Mouse (Mus musculus): ENCODE data around the gene Eif4h. TPM values are rescaled to one million over a fixed set of nuclear protein-coding genes. Genes with fewer than 3 reads are reported as not detected.

The Eif4h gene
- polyA plus RNA-seq, 1 experiment = 309 TPM

- Histone ChIP-seq H3K9ac (ENCODE audit: low read depth, poor library complexity, severe bottlenecking) (no peak overlapping the region), H3K27ac (ENCODE audit: insufficient read depth, low read length) (no peak overlapping the region), H3K9me3 (replicated peaks; ENCODE audit: control insufficient read depth, insufficient read depth, low read length, poor library complexity, severe bottlenecking) (no peaks in the 10 kb centered on the region), H3K36me3 (ENCODE audit: control insufficient read depth, insufficient read depth, low read length, poor library complexity, severe bottlenecking) (peaks cover 11% of the 10 kb centered on the region), H3K4me1 (ENCODE audit: control insufficient read depth, insufficient read depth, low read length) (no peaks in the 10 kb centered on the region), H3K4me3 (ENCODE audit: low read depth, low read length) (no peak overlapping the region), H3K27me3 (ENCODE audit: control insufficient read depth, insufficient read depth, low read length, poor library complexity, severe bottlenecking) (no peaks in the 10 kb centered on the region)
- no peak for TF ChIP-seq EP300 (IDR thresholded peaks at IDR 0.05; ENCODE audit: insufficient read depth, low read depth, low read length)
- no peak for TF ChIP-seq POLR2A (IDR thresholded peaks at IDR 0.05; ENCODE audit: insufficient read depth, low read length)
- TF ChIP-seq CTCF (IDR thresholded peaks at IDR 0.05; ENCODE audit: low read depth, low read length) = no peak
Measured at GRCm38 (mm10) chr5:134615780-134616179, 23.5 kb downstream of the Eif4h start.

- Histone ChIP-seq H3K27me3 (ENCODE audit: control insufficient read depth, insufficient read depth, low read length, poor library complexity, severe bottlenecking) (no peaks in the 10 kb centered on the region), H3K4me1 (ENCODE audit: control insufficient read depth, insufficient read depth, low read length) (no peaks in the 10 kb centered on the region), H3K9ac (ENCODE audit: low read depth, poor library complexity, severe bottlenecking) (no peak overlapping the region), H3K4me3 (ENCODE audit: low read depth, low read length) (no peak overlapping the region), H3K9me3 (replicated peaks; ENCODE audit: control insufficient read depth, insufficient read depth, low read length, poor library complexity, severe bottlenecking) (no peaks in the 10 kb centered on the region), H3K27ac (ENCODE audit: insufficient read depth, low read length) (no peak overlapping the region), H3K36me3 (ENCODE audit: control insufficient read depth, insufficient read depth, low read length, poor library complexity, severe bottlenecking) (peaks cover 11% of the 10 kb centered on the region)
- TF ChIP-seq POLR2A (IDR thresholded peaks at IDR 0.05; ENCODE audit: insufficient read depth, low read length) (no peak), CTCF (IDR thresholded peaks at IDR 0.05; ENCODE audit: low read depth, low read length) (no peak), EP300 (IDR thresholded peaks at IDR 0.05; ENCODE audit: insufficient read depth, low read depth, low read length) (no peak)
Measured at GRCm38 (mm10) chr5:134615380-134615779, 23.9 kb downstream of the Eif4h start.

- no peak for TF ChIP-seq CTCF (IDR thresholded peaks at IDR 0.05; ENCODE audit: low read depth, low read length)
- TF ChIP-seq EP300 (IDR thresholded peaks at IDR 0.05; ENCODE audit: insufficient read depth, low read depth, low read length) = no peak
- TF ChIP-seq POLR2A (IDR thresholded peaks at IDR 0.05; ENCODE audit: insufficient read depth, low read length) = no peak
- Histone ChIP-seq H3K4me3 (ENCODE audit: low read depth, low read length) (no peak within 1 kb of the TSS), H3K9me3 (replicated peaks; ENCODE audit: control insufficient read depth, insufficient read depth, low read length, poor library complexity, severe bottlenecking) (no peaks in the 10 kb centered on the region), H3K36me3 (ENCODE audit: control insufficient read depth, insufficient read depth, low read length, poor library complexity, severe bottlenecking) (peaks cover 5% of the 10 kb centered on the region; the same call in 1 of the 2 replicates), H3K27me3 (ENCODE audit: control insufficient read depth, insufficient read depth, low read length, poor library complexity, severe bottlenecking) (no peaks in the 10 kb centered on the region), H3K27ac (ENCODE audit: insufficient read depth, low read length) (no peak within 1 kb of the TSS), H3K4me1 (ENCODE audit: control insufficient read depth, insufficient read depth, low read length) (no peaks in the 10 kb centered on the region), H3K9ac (ENCODE audit: low read depth, poor library complexity, severe bottlenecking) (no peak within 1 kb of the TSS)
Measured at GRCm38 (mm10) chr5:134614802-134615201, 24.5 kb downstream of the Eif4h start, which contains the start of gene Lat2. Lat2 (minus strand) TSS chr5:134615025.

- H3K36me3 ChIP-seq (ENCODE audit: control insufficient read depth, insufficient read depth, low read length, poor library complexity, severe bottlenecking) = peaks cover under 1% of the 10 kb centered on the region; the same call in 1 of the 2 replicates
Measured at GRCm38 (mm10) chr5:134614296-134614695, 25.0 kb downstream of the Eif4h start.

GRCm38 (mm10) chr5:134613727-134614126, 25.6 kb downstream of the Eif4h start:
- no peak overlapping the region for H3K27ac ChIP-seq (ENCODE audit: insufficient read depth, low read length)
- no peak overlapping the region for H3K9ac ChIP-seq (ENCODE audit: low read depth, poor library complexity, severe bottlenecking)
- TF ChIP-seq CTCF (IDR thresholded peaks at IDR 0.05; ENCODE audit: low read depth, low read length) (no peak), EP300 (IDR thresholded peaks at IDR 0.05; ENCODE audit: insufficient read depth, low read depth, low read length) (no peak), POLR2A (IDR thresholded peaks at IDR 0.05; ENCODE audit: insufficient read depth, low read length) (no peak)
- H3K4me1 ChIP-seq (ENCODE audit: control insufficient read depth, insufficient read depth, low read length) = no peaks in the 10 kb centered on the region
- no peaks in the 10 kb centered on the region for H3K9me3 ChIP-seq (replicated peaks; ENCODE audit: control insufficient read depth, insufficient read depth, low read length, poor library complexity, severe bottlenecking)
- no peaks in the 10 kb centered on the region for H3K36me3 ChIP-seq (ENCODE audit: control insufficient read depth, insufficient read depth, low read length, poor library complexity, severe bottlenecking)
- H3K27me3 ChIP-seq (ENCODE audit: control insufficient read depth, insufficient read depth, low read length, poor library complexity, severe bottlenecking) = no peaks in the 10 kb centered on the region
- no peak overlapping the region for H3K4me3 ChIP-seq (ENCODE audit: low read depth, low read length)

More at GRCm38 (mm10) chr5:134614296-134614695, 25.0 kb downstream of the Eif4h start:
- H3K9ac ChIP-seq (ENCODE audit: low read depth, poor library complexity, severe bottlenecking) = no peak overlapping the region
- no peak overlapping the region for H3K27ac ChIP-seq (ENCODE audit: insufficient read depth, low read length)
- H3K4me3 ChIP-seq (ENCODE audit: low read depth, low read length) = no peak overlapping the region
- H3K27me3 ChIP-seq (ENCODE audit: control insufficient read depth, insufficient read depth, low read length, poor library complexity, severe bottlenecking) = no peaks in the 10 kb centered on the region
- TF ChIP-seq POLR2A (IDR thresholded peaks at IDR 0.05; ENCODE audit: insufficient read depth, low read length) (no peak), EP300 (IDR thresholded peaks at IDR 0.05; ENCODE audit: insufficient read depth, low read depth, low read length) (no peak), CTCF (IDR thresholded peaks at IDR 0.05; ENCODE audit: low read depth, low read length) (no peak)
- H3K4me1 ChIP-seq (ENCODE audit: control insufficient read depth, insufficient read depth, low read length) = no peaks in the 10 kb centered on the region
- no peaks in the 10 kb centered on the region for H3K9me3 ChIP-seq (replicated peaks; ENCODE audit: control insufficient read depth, insufficient read depth, low read length, poor library complexity, severe bottlenecking)

- H3K27ac ChIP-seq (ENCODE audit: insufficient read depth, low read length) = no peak overlapping the region
- H3K9ac ChIP-seq (ENCODE audit: low read depth, poor library complexity, severe bottlenecking) = no peak overlapping the region
Measured at GRCm38 (mm10) chr5:134611810-134612521, 27.3 kb downstream of the Eif4h start.

More at GRCm38 (mm10) chr5:134611810-134612521, 27.3 kb downstream of the Eif4h start:
- TF ChIP-seq POLR2A (IDR thresholded peaks at IDR 0.05; ENCODE audit: insufficient read depth, low read length) = no peak
- no peak for TF ChIP-seq EP300 (IDR thresholded peaks at IDR 0.05; ENCODE audit: insufficient read depth, low read depth, low read length)
- no peak for TF ChIP-seq CTCF (IDR thresholded peaks at IDR 0.05; ENCODE audit: low read depth, low read length)
- H3K27me3 ChIP-seq (ENCODE audit: control insufficient read depth, insufficient read depth, low read length, poor library complexity, severe bottlenecking) = no peaks in the 10 kb centered on the region
- no peaks in the 10 kb centered on the region for H3K36me3 ChIP-seq (ENCODE audit: control insufficient read depth, insufficient read depth, low read length, poor library complexity, severe bottlenecking)
- no peaks in the 10 kb centered on the region for H3K9me3 ChIP-seq (replicated peaks; ENCODE audit: control insufficient read depth, insufficient read depth, low read length, poor library complexity, severe bottlenecking)
- H3K4me1 ChIP-seq (ENCODE audit: control insufficient read depth, insufficient read depth, low read length) = no peaks in the 10 kb centered on the region
- H3K4me3 ChIP-seq (ENCODE audit: low read depth, low read length) = no peak overlapping the region
